Mouse (Mus musculus) heart, embryonic 16.5 days (tissue): ENCODE measurements around the gene Vmn1r204. TPM values are rescaled to one million over a fixed set of nuclear protein-coding genes. Genes with fewer than 3 reads are reported as not detected.
"Not testable (repeated sequence)": the region's sequence is repeated elsewhere in the genome, so short reads cannot be mapped to it uniquely, and the experiment has no call there.

Source experiments
- ATAC-seq: fragments of 200-750 bp; cut with Nextera tagmentation; replicated peaks from 2 replicates; pipeline ENCODE4 v1.8.0; 2017; ENCODE audit warnings: moderate number of reproducible peaks; ENCODE audit not compliant: insufficient read depth, low FRiP score; ENCODE audit errors: extremely low read depth
- H3K27ac ChIP-seq: fragments of 300-500 bp; sonication (generic); 2 replicates; pipeline ENCODE4 v1.5.1; 2014; ENCODE audit warnings: mild to moderate bottlenecking, low read length, control low read depth, moderate library complexity
- H3K27me3 ChIP-seq: fragments of 300-500 bp; sonication (generic); 2 replicates; pipeline ENCODE4 v1.6.1; 2014; ENCODE audit warnings: low read length, mixed read lengths; ENCODE audit not compliant: control insufficient read depth, insufficient read depth
- H3K36me3 ChIP-seq: fragments of 300-500 bp; sonication (generic); 2 replicates; pipeline ENCODE4 v1.6.1; 2014; ENCODE audit not compliant: control insufficient read depth, insufficient read depth
- H3K4me1 ChIP-seq: fragments of 300-500 bp; sonication (generic); 2 replicates; pipeline ENCODE4 v1.6.1; 2014; ENCODE audit warnings: low read length, mixed read lengths; ENCODE audit not compliant: control insufficient read depth, insufficient read depth
- H3K4me2 ChIP-seq: fragments of 300-500 bp; sonication (generic); 2 replicates; pipeline ENCODE4 v1.6.1; 2014; ENCODE audit warnings: low read depth, mild to moderate bottlenecking, control low read depth, low read length
- H3K4me3 ChIP-seq: fragments of 300-500 bp; sonication (generic); 2 replicates; pipeline ENCODE4 v1.5.1; 2014; ENCODE audit warnings: mild to moderate bottlenecking, control low read depth, low read length
- H3K9ac ChIP-seq: fragments of 300-500 bp; sonication (generic); 2 replicates; pipeline ENCODE4 v1.6.1; 2014; ENCODE audit warnings: low read length, control low read depth
- H3K9me3 ChIP-seq: fragments of 300-500 bp; sonication (generic); replicated peaks from 2 replicates; pipeline ENCODE4 v1.6.1; 2016; ENCODE audit warnings: low read length; ENCODE audit not compliant: control insufficient read depth
- WGBS: fragments of 180-500 bp; shearing (Covaris S2); extraction: QIAGEN DNeasy Blood & Tissue Kit; methylation state at CpG from one replicate; pipeline ENCODE4 v1.1.7; 2014; 5-methylcytosine and 5-hydroxymethylcytosine counted together
- polyA plus RNA-seq: library from polyadenylated mRNA; unstranded; fragments of >200 nt; fragmentation: Nextera tagmentation; extraction: Ambion mirVana; gene quantifications from 2 replicates; pipeline ENCODE4 v1.2.1, GENCODE M21; 2015

Gene Vmn1r204
- not detected in 2 replicates for polyA plus RNA-seq

DNA sequence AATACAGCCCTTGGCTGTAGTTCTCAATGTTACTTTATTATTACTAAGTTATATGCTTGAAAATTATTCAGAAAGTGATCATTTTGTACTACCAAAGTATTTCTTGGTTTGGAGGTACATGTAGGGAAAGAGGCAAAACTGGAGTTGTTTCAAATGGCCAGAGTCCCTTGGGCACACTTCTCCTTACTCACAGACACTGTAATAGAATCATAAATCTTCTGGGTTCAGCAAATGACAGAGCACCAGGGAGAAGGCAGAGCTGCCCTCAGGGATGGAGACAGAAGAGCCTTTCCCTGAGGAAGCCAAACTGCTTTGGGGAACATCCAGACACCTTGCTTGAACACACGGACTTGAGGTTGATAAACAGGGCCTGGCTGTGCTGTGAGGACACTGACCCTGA lies at the start of gene Vmn1r204:
Gene Vmn1r204, plus strand, starts transcription at position 301 of the 400 bp plus-strand sequence.
- H3K9me3 ChIP-seq, H3K27me3 ChIP-seq, H3K36me3 ChIP-seq, H3K27ac ChIP-seq, H3K4me2 ChIP-seq, H3K9ac ChIP-seq, H3K4me3 ChIP-seq, ATAC-seq, H3K4me1 ChIP-seq: not testable (repeated sequence)
- 55% methylated on average over 1 of the region's 1 CpGs for WGBS

DNA sequence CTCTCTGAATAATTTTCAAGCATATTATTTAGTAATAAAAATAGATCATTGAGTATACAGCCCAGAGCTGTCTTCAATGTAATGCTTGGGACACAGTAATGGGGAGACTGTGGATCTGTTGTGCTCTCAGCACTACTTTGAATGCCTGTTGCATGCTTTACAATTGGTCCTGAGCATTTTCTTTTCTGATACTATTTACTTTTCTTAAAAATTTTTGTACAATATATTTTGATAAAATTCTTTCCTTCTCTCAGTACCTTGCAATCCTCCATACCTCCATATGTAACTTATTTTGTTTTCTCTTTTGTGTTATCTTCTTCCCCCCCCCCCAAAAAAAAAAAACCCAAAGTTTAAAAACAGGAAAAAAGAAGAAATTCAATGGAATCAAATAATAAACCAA lies 47.7 kb upstream of the Vmn1r204 start, which contains the start of gene Vmn1r202:
Gene Vmn1r202, minus strand, starts transcription at position 101 of the 400 bp plus-strand sequence.
- no peak for ATAC-seq
- H3K36me3 ChIP-seq = no peaks in the 10 kb centered on the region
- no peak within 1 kb of the TSS for H3K4me3 ChIP-seq
- H3K9ac ChIP-seq = no peak within 1 kb of the TSS
- H3K4me2 ChIP-seq = no peak within 1 kb of the TSS
- no peak within 1 kb of the TSS for H3K27ac ChIP-seq
- no peaks in the 10 kb centered on the region for H3K27me3 ChIP-seq
- H3K4me1 ChIP-seq = no peaks in the 10 kb centered on the region
- no peaks in the 10 kb centered on the region for H3K9me3 ChIP-seq

DNA sequence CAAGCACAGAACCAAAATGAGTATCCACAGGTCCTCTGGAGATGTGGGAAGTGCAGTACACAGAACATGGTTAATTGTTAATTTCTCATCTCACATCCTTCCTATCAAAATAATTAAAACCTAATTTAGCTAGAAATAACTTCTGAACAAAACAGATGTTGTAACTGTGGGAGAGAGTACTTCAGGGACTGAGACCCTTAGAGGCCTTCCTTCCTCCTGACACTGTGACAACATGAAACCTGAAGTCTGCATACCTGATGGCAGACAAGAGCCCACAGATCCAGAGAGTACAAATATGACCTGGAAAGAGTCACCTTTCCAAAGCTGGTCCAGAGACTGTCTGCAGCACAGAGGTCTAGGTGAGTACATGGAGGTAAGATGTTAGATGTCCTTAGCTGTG lies 35.2 kb upstream of the Vmn1r204 start, which contains the start of gene Vmn1r203:
Gene Vmn1r203, plus strand, starts transcription at position 301 of the 400 bp plus-strand sequence.
- Histone ChIP-seq H3K9ac (no peak within 1 kb of the TSS), H3K4me2 (no peak within 1 kb of the TSS), H3K9me3 (no peaks in the 10 kb centered on the region), H3K27me3 (no peaks in the 10 kb centered on the region), H3K4me3 (no peak within 1 kb of the TSS), H3K36me3 (no peaks in the 10 kb centered on the region), H3K4me1 (no peaks in the 10 kb centered on the region), H3K27ac (no peak within 1 kb of the TSS)
- ATAC-seq = no peak

DNA sequence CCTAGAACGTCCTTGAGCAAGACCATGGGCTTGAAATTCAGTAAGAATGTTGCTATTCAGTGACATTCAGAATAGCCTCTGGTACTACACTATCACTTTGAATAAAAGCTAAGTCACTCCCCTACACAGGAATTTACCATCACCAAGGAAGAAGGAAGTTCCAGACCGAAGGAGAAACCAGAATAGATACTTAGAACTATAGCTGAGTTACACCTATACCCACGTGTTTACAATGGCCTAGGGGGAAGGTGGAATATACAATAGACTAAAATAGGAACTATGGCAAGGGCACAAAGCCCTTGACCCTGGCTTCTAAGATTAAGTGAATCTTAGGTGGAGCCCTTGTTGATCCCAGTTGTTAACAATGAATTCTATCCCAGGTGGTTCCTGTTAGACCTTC lies 21.9 kb downstream of the Vmn1r204 start:
- not testable (repeated sequence) for H3K4me1 ChIP-seq, H3K9ac ChIP-seq, H3K27ac ChIP-seq, H3K9me3 ChIP-seq, H3K4me2 ChIP-seq, ATAC-seq, H3K27me3 ChIP-seq, H3K36me3 ChIP-seq, H3K4me3 ChIP-seq
- 64% methylated on average over 3 of the region's 3 CpGs for WGBS

DNA sequence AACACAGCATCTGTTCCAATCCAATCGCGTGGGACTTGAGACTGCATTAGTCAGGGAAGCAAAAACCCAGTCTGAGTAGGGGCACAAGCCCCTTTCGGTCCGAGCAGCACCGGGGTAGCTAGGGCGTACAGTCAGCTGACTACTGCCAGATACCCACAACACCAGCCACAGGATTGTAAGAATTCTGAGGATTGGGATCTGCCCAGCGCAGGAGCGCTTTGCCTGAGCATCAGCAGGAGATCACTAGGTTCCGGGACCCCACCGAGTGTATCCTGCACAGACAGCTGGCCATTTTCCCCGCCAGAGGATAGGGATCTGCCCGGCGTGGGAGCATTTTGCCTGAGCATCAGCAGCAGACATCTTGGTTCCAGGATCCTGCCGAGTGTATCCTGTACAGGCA lies 30.3 kb downstream of the Vmn1r204 start:
- not testable (repeated sequence) for H3K4me2 ChIP-seq, ATAC-seq, H3K36me3 ChIP-seq, H3K27ac ChIP-seq, H3K4me3 ChIP-seq, H3K27me3 ChIP-seq, H3K9me3 ChIP-seq, H3K4me1 ChIP-seq, H3K9ac ChIP-seq
- 66% methylated on average over 14 of the region's 14 CpGs for WGBS

DNA sequence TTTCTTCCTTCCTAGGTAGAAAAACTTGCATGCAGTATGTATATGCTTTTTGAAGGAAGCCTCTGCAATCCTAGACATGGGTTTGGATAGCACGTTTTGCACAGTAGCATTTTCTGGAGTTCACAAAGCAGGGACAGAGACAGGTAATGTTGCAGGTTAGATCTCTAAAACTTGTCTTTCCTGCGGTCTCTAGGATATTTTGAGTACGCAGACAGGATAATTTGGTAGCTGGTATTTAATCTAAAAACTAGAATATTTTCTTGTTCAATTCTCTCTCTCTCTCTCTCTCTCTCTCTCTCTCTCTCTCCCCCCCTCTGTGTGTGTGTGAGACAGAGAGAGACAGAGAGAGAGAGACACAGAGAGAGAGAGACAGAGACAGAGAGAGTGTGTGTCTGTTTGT lies 39.9 kb downstream of the Vmn1r204 start, which contains the start of gene Vmn1r205:
Gene Vmn1r205, minus strand, starts transcription at position 101 of the 400 bp plus-strand sequence.
- no peak within 1 kb of the TSS for H3K4me2 ChIP-seq
- H3K4me3 ChIP-seq = no peak within 1 kb of the TSS
- no peak within 1 kb of the TSS for H3K27ac ChIP-seq
- no peaks in the 10 kb centered on the region for H3K9me3 ChIP-seq
- H3K36me3 ChIP-seq = no peaks in the 10 kb centered on the region
- no peak within 1 kb of the TSS for H3K9ac ChIP-seq
- H3K27me3 ChIP-seq = no peaks in the 10 kb centered on the region
- ATAC-seq = no peak
- WGBS = 76% methylated on average over 3 of the region's 3 CpGs
- no peaks in the 10 kb centered on the region for H3K4me1 ChIP-seq

Other genes with a start within 250 kb of the Vmn1r204 start
- not detected in 2 replicates for gene Vmn1r197, start 228.6 kb upstream of the Vmn1r204 start, polyA plus RNA-seq
- gene Vmn1r198, start 202.8 kb upstream of the Vmn1r204 start, polyA plus RNA-seq = not detected in 2 replicates
- gene Vmn1r199, start 173.4 kb upstream of the Vmn1r204 start, polyA plus RNA-seq = not detected in 2 replicates
- not detected in 2 replicates for gene Vmn1r200, start 162.8 kb upstream of the Vmn1r204 start, polyA plus RNA-seq
- not detected in 2 replicates for gene Vmn1r201, start 81.3 kb upstream of the Vmn1r204 start, polyA plus RNA-seq
- gene Vmn1r202, start 47.8 kb upstream of the Vmn1r204 start, polyA plus RNA-seq = not detected in 2 replicates
- gene Vmn1r203, start 35.1 kb upstream of the Vmn1r204 start, polyA plus RNA-seq = not detected in 2 replicates
- gene Vmn1r205, start 39.8 kb downstream of the Vmn1r204 start, polyA plus RNA-seq = not detected in 2 replicates
- not detected in 2 replicates for gene Vmn1r206, start 71.1 kb downstream of the Vmn1r204 start, polyA plus RNA-seq
- not detected in 2 replicates for gene Vmn1r207-ps, start 176.4 kb downstream of the Vmn1r204 start, polyA plus RNA-seq
- not detected in 2 replicates for gene Vmn1r208, start 224.2 kb downstream of the Vmn1r204 start, polyA plus RNA-seq